Comparison of ENCODE assay signal across 8 mouse cellular contexts in the genomic region with DNA sequence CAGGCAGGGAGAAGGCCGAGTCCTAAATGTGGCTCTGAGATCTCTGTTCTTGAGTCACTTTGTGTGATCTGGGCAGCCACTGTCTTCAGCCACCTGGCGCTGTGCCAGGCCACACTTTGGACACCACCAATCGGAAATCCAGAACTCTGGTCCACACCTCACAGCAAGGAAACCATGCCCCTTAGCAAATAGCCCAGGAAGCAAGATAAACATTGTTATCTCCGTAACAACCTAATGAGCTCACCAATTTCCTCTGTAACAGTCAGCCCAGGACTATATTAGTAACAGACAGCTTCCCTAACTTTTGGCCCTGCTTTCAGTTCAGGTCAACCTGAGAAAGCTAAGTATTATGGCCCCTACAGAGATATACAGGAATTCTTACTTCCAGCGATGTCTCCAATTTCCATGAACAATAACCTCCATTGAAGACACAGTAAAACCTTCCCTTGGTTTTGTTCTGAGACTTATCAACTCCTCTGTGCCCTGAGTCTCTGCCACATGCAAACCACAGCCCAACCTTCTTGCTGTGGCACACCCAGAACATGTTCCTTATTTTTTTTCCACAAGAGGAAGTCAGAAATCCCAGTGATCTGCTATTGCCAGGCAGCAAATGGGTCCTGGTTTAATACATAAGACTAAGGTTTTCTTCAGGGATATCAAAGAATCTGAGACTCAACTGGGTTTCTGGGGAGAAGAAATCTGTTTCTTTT. TPM values are rescaled to one million over a fixed set of nuclear protein-coding genes. Genes with fewer than 3 reads are reported as not detected.
DNase-seq lines count a peak whose midpoint lies in the region; ATAC-seq and TF ChIP-seq lines count a peak whose summit lies in the region.

No protein-coding gene starts in this region.

- DNase-seq in cerebellum, postnatal 14 days, result peak; percentile 19 to 38
- DNase-seq in cerebellum, adult 2 months, result no peak
- peak; percentile 30 to 58 for DNase-seq in adrenal gland, postnatal 36 days
- peak; percentile 64 for DNase-seq in heart, postnatal 4 days
- DNase-seq in lung, postnatal 25 days (ENCODE audit: low spot score), result peak; percentile 83
- DNase-seq in gastrocnemius, postnatal 4 days (ENCODE audit: low spot score in 2 of 2), result no peak
- DNase-seq in left cerebral cortex, postnatal 14 days (ENCODE audit: low spot score in 2 of 2), result no peak

- no peak for TF ChIP-seq POLR2A in cerebellum, adult 2 months (IDR thresholded peaks at IDR 0.05; ENCODE audit: borderline replicate concordance, insufficient read depth, low read length)

- WGBS in cerebellum, adult 2 months, result 54% methylated on average over 5 of the region's 5 CpGs

- TF ChIP-seq CTCF in cerebellum, adult 2 months (IDR thresholded peaks at IDR 0.05; ENCODE audit: borderline replicate concordance, insufficient read depth, low read depth, low read length), result no peak

- no peak overlapping the region for H3K27ac ChIP-seq in cerebellum, adult 2 months (ENCODE audit: insufficient read depth, low read length)

- H3K4me1 ChIP-seq in cerebellum, adult 2 months (ENCODE audit: control insufficient read depth, insufficient read depth, low read length), result peaks cover 3% of the 10 kb centered on the region; the same call in 1 of the 2 replicates

- no peaks in the 10 kb centered on the region for H3K27me3 ChIP-seq in cerebellum, adult 2 months (ENCODE audit: control insufficient read depth, insufficient read depth, low read length)

- intact Hi-C loops in left cerebral cortex, postnatal 14 days (cut with DNase I), result no loop called here

- no peak for ATAC-seq in cerebellum, adult (ENCODE audit: insufficient number of reproducible peaks, low FRiP score, low TSS enrichment)

- no peak overlapping the region for H3K4me3 ChIP-seq in cerebellum, adult 2 months (replicated peaks; ENCODE audit: insufficient read depth, low read depth, low read length)

RNA-seq across cellular contexts. Expression of a gene that starts 56.3 kb away (rescaled TPM):
- polyA plus RNA-seq in cerebellum, adult 2 months (2012; rRNA removed), result not detected in 2 replicates
- total RNA-seq in adrenal gland, postnatal 36 days (2021), result not detected
- not detected for total RNA-seq in heart, postnatal 4 days (2021)
- total RNA-seq in gastrocnemius, postnatal 4 days (2021), result not detected
- not detected for total RNA-seq in left cerebral cortex, postnatal 14 days (2021)

Comparison
In these comparisons a context has a peak if more than half of its experiments do, and no peak if none do; other contexts are left out.
1. DNase-seq: peak in cerebellum, postnatal 14 days (2 of 2), adrenal gland, postnatal 36 days (2 of 2), heart, postnatal 4 days (single experiment) and lung, postnatal 25 days (single experiment); none in cerebellum, adult 2 months (0 of 2), gastrocnemius, postnatal 4 days (0 of 2) and left cerebral cortex, postnatal 14 days (0 of 2).